Mouse (Mus musculus): ENCODE measurements at regions not wholly inside any gene's neighbourhood (a gene's known extent, or its start where the extent isn't known, plus 50 kb on each side); places are given as distances from the start of the nearest gene placed in this dataset.
A peak's percentile ranks its signal among the peaks of the same experiment; 100 is the strongest.

DNA sequence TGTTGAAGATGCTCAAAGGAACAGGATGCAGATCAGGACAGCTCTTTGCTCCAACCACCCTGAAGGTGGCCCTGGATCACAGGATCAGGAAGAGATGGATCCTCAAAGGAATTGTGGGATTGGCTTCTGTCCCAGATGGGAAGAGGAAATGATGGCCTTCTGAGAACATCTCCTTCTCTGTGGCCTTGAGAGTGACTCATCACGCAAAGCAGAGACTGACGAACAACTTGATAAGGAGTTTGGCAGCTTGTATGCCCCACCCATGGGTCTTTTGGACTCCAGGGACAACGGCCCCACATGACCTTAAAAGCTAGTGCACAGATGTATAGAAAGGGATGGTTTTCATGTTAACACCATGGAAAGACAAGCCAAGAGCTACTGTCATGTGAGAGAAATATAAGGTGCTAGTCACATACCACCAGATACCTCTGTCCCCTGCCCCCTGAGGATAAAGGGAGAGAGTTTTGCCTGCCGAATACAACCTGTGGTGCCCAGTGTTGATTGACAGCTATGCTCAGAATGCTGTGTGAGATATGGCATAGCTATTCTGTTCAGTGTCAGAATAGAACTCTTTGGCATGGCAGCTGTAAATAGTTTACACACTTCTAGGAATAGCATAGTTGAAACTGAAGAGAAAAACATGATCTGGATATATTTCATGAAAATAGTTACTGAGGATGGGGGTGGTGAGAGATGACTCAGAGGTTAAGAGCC is 109.2 kb upstream of the S1pr3 start:
- DNase-seq: no peak

DNA sequence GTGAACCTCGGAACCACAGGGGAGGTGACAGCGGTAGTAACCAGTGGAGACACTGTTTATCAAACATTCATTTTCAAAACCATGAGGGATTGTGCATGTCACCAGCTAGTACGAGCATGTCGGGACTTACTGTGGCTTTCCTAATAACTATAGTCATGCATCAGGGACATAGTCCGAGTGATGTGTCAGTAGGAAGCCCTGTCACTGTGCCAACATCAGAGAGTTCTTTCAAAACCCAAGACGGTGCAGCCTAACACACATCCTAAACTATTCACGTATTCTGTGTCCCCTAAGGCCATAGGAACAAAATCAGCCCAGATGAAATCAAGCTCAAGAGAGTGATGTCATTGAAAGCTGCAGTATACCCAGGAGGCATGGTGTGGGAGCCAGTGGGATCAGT is 107.0 kb upstream of the S1pr3 start:
- DNase-seq: no peak

DNA sequence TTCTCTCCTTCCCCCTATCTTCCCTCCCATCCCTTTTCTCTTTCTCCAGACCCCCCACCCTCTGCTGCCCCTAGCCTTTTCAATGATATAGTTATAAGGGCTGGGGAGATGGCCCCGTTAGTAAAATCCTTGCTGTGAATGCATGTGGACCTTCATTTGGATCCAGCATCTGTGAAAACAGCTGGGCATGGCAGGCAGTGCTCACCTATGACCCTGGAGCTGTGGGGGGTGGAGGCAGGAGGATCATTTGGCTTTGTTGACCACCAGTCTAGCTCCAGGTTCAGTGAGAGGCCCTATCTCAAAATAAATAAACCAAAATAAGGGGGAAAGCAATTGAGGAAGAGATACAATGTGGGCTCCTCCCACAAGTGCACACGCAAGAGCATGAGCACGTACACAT is 105.3 kb upstream of the S1pr3 start:
- DNase-seq: no peak

- DNase-seq: no peak
These were observed 103.8 kb upstream of the S1pr3 start for GRCm38 (mm10) chr13:51304631-51305030.

DNA sequence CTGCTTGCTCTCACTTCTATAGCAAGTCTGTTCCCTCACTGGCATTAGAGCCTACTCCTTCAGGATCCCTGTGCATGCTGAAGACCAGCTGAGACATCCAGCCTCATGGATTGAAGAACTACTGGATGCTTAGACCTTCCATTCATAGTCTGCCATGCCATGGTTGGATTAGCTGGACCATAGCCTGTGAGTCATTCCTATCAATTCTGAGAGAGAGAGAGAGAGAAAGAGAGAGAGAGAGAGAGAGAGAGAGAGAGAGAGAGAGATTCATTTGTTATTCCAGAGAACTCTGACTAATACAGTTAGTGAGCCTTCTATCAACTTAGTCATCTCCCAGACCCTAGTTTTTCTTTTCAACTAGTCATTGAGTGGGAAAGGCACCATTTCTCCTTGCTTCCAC is 99.0 kb upstream of the S1pr3 start:
- DNase-seq: no peak

DNA sequence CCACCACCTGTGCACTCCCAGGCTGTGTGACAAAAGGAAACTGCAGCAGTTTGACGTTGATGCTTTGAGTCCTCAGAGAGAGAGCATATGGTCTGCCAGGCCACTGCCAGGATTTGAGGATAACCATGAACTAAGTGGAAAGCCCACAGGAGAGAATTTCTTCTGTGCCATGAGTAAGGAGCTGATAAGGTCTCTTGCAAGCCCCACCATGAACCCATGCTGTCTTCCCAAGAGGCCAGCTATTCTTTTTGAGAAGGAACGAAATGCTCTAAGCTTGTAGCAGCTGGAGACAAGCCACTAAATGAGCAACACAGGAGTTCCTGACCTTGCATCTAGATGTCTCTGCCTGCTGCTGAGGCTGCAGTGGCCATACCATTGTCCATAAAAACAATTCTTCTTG is 98.4 kb upstream of the S1pr3 start:
- DNase-seq: no peak

DNA sequence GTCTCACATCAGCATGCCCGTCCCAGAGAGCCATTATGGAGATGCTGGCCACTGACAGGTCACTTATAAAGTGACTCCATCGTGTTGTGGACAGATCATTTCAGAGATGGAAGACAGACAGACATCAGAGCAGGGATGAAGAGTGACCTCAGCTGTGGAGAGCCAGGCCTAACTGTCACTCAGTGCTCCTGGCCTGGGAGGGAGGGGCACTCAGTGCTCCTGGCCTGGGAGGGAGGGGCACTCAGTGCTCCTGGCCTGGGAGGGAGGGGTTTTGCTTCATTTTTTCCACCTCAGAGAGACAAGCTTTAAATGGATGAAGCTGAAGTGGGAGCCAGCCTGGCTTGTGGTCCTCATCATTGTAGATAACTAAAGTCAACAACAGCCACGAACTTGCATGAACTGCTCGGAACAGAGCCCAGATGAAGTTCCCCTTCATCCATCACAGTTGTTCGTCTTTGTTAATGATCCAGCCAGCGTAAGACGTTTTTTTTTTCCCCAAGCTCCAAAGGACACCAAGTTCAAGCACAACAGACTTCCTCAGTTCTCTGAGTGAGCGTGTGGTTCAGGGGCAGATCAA is 96.7 kb upstream of the S1pr3 start:
- no peak for DNase-seq

GRCm38 (mm10) chr13:51313129-51313850 is 95.1 kb upstream of the S1pr3 start:
- no peak for DNase-seq

GRCm38 (mm10) chr13:51314541-51314977 is 93.9 kb upstream of the S1pr3 start:
- no peak for DNase-seq

GRCm38 (mm10) chr13:51315008-51315778 is 93.2 kb upstream of the S1pr3 start:
- no peak for DNase-seq

DNA sequence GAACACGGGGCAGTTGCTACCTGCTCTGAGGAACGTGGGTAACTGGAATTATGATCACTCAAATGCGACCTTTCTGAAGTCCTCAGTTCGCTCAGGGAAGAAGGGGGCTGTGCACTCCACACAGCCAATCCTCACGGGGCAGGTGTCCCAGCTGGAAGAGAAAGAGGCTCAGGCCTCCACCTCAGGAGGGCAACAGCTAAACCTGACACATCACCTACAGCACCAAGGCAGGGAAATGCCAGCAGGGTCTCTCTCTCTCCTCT is 92.7 kb upstream of the S1pr3 start:
- no peak for DNase-seq

DNA sequence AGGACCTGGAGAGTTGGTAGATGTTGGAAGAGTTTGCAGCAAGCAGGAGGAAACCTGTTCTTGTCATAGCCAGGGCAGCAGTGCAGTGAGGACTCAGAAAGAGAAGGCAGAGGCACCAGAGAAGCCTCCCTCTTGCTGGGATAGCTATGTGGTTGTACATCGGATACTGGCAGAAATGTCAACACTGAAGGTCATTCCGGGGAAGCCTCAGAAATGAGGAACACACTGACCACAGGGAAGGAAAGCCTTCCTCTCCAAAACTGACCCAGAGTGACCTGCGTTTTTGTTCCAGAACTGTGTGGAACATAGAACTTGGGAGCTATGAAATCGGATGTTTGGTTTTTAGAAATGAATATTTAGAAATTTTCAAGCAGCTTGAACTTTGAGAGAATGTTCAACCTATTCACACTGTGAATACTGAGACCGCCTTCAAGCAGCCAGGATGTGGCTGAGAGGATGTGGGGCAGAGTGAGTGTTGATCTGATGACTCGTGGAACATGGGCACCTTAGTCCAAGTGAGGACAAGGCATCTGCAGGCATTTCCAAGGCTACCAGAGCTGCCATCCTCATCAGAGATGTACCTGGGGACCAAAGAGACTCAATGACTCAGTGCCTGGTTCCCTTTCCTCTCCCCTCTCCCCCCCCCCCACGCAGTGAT is 85.3 kb upstream of the S1pr3 start:
- no peak for DNase-seq

GRCm38 (mm10) chr13:51324714-51325113 is 83.7 kb upstream of the S1pr3 start:
- DNase-seq: no peak

- DNase-seq: no peak
These were observed 83.1 kb upstream of the S1pr3 start for GRCm38 (mm10) chr13:51325298-51325697.

GRCm38 (mm10) chr13:51326128-51326527 is 82.3 kb upstream of the S1pr3 start:
- no peak for DNase-seq

GRCm38 (mm10) chr13:51328131-51328970 is 80.1 kb upstream of the S1pr3 start:
- peak; percentile 62 for DNase-seq

DNA sequence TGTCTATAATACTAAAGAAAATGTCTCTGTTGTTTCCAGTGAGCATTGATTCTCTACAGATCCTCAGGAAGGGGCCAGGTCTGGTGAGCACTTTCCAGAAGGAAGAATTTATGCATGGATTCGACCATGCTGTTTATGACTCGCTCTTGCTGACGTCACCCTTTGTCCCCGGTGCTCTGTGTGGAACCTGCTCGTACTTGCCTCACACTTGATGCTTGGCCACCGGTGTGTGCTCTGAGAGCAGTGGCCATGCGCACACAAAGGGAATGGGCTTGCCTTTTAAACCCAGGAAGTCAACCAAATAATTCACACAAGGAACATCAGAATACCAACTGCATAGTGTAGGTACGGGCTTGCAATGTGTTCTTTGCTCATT is 79.5 kb upstream of the S1pr3 start:
- no peak for DNase-seq

- no peak for DNase-seq
These were observed 78.7 kb upstream of the S1pr3 start for GRCm38 (mm10) chr13:51329717-51330116.

GRCm38 (mm10) chr13:51332271-51332670 is 76.2 kb upstream of the S1pr3 start:
- no peak for DNase-seq

GRCm38 (mm10) chr13:51333481-51333880 is 75.0 kb upstream of the S1pr3 start:
- DNase-seq: no peak

DNA sequence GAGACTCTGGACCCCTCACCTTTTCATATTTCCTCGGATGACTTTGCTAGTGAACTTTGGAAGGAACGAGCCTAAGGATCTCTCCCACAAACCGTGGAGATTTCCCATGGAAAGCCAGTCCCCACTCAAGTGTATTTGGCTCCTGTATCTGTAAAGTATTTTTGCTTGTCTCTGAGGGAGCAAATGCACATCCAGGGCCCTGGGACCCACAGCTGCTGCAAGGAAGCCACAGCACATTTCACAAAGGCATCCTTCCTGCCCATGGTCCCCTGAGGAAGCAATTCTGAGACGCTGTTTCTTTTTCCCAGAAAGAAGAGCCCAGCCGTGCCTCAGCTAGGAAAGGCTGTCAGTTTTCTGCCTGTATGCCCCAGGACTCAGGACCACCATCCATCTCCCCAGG is 71.7 kb upstream of the S1pr3 start:
- no peak for DNase-seq

DNA sequence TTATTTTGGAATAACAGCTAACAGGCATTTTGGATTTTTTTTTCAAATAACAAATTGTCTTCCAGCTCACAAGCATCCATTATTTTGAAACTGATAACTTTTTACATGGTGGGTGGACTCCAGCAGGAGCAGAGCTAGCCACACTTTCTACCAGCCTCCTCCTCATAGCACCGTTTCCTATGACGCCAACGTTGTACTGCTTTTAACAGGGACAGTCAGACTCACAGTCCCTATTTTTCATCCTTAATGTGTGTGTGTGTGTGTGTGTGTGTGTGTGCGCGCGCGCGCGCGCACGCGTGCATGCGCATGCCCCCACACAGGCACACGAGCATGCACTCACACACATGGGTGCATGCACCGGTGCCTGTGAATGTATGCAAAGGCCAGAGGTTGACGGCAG is 70.5 kb upstream of the S1pr3 start:
- no peak for DNase-seq
